In genomic region chr11:106488126-106488561, GRCm38 (mm10) we compare ENCODE assay signal across 8 mouse cellular contexts. TPM values are rescaled to one million over a fixed set of nuclear protein-coding genes. Genes with fewer than 3 reads are reported as not detected.
DNase-seq lines count a peak whose midpoint lies in the region; ATAC-seq and TF ChIP-seq lines count a peak whose summit lies in the region.

No protein-coding gene starts in this region.

- H3K4me1 ChIP-seq in forebrain, embryonic 14.5 days (ENCODE audit: control insufficient read depth, insufficient read depth, low read length), result peaks cover 4% of the 10 kb centered on the region
- H3K4me1 ChIP-seq in liver, embryonic 15.5 days (replicated peaks), result peaks cover 32% of the 10 kb centered on the region
- H3K4me1 ChIP-seq in stomach, postnatal 0 days (replicated peaks; ENCODE audit: control insufficient read depth, insufficient read depth), result no peaks in the 10 kb centered on the region

- DNase-seq in gastrocnemius, adult 18-20 months (ENCODE audit: low spot score), result peak; percentile 15
- no peak for DNase-seq in gastrocnemius, postnatal 4 days (ENCODE audit: low spot score in 2 of 2)
- no peak for DNase-seq in forebrain, embryonic 14.5 days (ENCODE audit: low spot score)
- no peak for DNase-seq in stomach, postnatal 0 days (ENCODE audit: low spot score)
- no peak for DNase-seq in cerebellum, adult 9-11 months

- H3K27me3 ChIP-seq in C2C12 (ENCODE audit: control insufficient read depth, insufficient read depth, insufficient read length), result no peaks in the 10 kb centered on the region
- no peaks in the 10 kb centered on the region for H3K27me3 ChIP-seq in forebrain, embryonic 14.5 days (replicated peaks; ENCODE audit: control insufficient read depth, insufficient read depth, low read length)
- H3K27me3 ChIP-seq in liver, embryonic 15.5 days, result no peaks in the 10 kb centered on the region
- no peaks in the 10 kb centered on the region for H3K27me3 ChIP-seq in stomach, postnatal 0 days (ENCODE audit: control insufficient read depth, insufficient read depth, low read length)

- peak overlapping the region; percentile 50 for H3ac ChIP-seq in C2C12 (ENCODE audit: control insufficient read depth, insufficient read length, low read depth)

- H3K27ac ChIP-seq in forebrain, embryonic 14.5 days (ENCODE audit: low read depth, low read length), result no peak overlapping the region
- H3K27ac ChIP-seq in liver, embryonic 15.5 days (replicated peaks), result peak overlapping the region; percentile 55
- peak overlapping the region; percentile 97 for H3K27ac ChIP-seq in stomach, postnatal 0 days (replicated peaks)

- no peak overlapping the region for H3K9ac ChIP-seq in forebrain, embryonic 14.5 days (ENCODE audit: low read length)
- H3K9ac ChIP-seq in liver, embryonic 15.5 days, result peak overlapping the region; percentile 31
- peak overlapping the region; percentile 35 for H3K9ac ChIP-seq in stomach, postnatal 0 days (ENCODE audit: low read length)

- no peaks in the 10 kb centered on the region for H3K9me3 ChIP-seq in forebrain, embryonic 14.5 days (replicated peaks; ENCODE audit: control insufficient read depth, low read length)
- no peaks in the 10 kb centered on the region for H3K9me3 ChIP-seq in liver, embryonic 15.5 days (replicated peaks)
- no peaks in the 10 kb centered on the region for H3K9me3 ChIP-seq in stomach, postnatal 0 days (ENCODE audit: control insufficient read depth, low read length)

- 14% methylated on average over 17 of the region's 17 CpGs for WGBS in forebrain, embryonic 14.5 days
- WGBS in liver, embryonic 15.5 days (ENCODE audit: insufficient replicate concordance), result 12% methylated on average over 17 of the region's 17 CpGs
- 8% methylated on average over 16 of the region's 17 CpGs for WGBS in stomach, postnatal 0 days

- peak; percentile 40; the same call in 1 of the 2 replicates for ATAC-seq in forebrain, embryonic 14.5 days
- ATAC-seq in liver, embryonic 15.5 days (ENCODE audit: insufficient read depth), result peak; percentile 36
- peak; percentile 34 for ATAC-seq in stomach, postnatal 0 days (ENCODE audit: low FRiP score, low TSS enrichment)
- no peak for ATAC-seq in cerebellum, adult (ENCODE audit: insufficient number of reproducible peaks, low FRiP score, low TSS enrichment)

- H3K36me3 ChIP-seq in C2C12 (ENCODE audit: control insufficient read depth, insufficient read depth), result no peaks in the 10 kb centered on the region
- no peaks in the 10 kb centered on the region for H3K36me3 ChIP-seq in forebrain, embryonic 14.5 days (ENCODE audit: control insufficient read depth, insufficient read depth, low read length)
- no peaks in the 10 kb centered on the region for H3K36me3 ChIP-seq in liver, embryonic 15.5 days (replicated peaks)
- H3K36me3 ChIP-seq in stomach, postnatal 0 days (ENCODE audit: control insufficient read depth, insufficient read depth, low read length), result no peaks in the 10 kb centered on the region

- peaks cover 42% of the 10 kb centered on the region for H3K79me2 ChIP-seq in C2C12 (ENCODE audit: control insufficient read depth, insufficient read depth)

- H3K79me3 ChIP-seq in C2C12 (ENCODE audit: low read depth), result peaks cover 31% of the 10 kb centered on the region

- TF ChIP-seq CTCF in C2C12 (IDR thresholded peaks at IDR 0.05; ENCODE audit: control insufficient read depth, insufficient read depth, insufficient read length), result no peak
- TF ChIP-seq CTCF in stomach, postnatal 0 days (IDR thresholded peaks at IDR 0.05; ENCODE audit: low read depth), result no peak

- peak overlapping the region; percentile 68 for H3K4me3 ChIP-seq in C2C12 (ENCODE audit: insufficient read depth, poor library complexity, severe bottlenecking)
- peak overlapping the region; percentile 92 for H3K4me3 ChIP-seq in forebrain, embryonic 14.5 days (ENCODE audit: low read depth, low read length)
- H3K4me3 ChIP-seq in liver, embryonic 15.5 days (replicated peaks), result peak overlapping the region; percentile 99
- peak overlapping the region; percentile 94 for H3K4me3 ChIP-seq in stomach, postnatal 0 days (ENCODE audit: low read depth, low read length)

- peak overlapping the region; percentile 91 for H3K4me2 ChIP-seq in forebrain, embryonic 14.5 days (ENCODE audit: low read length)
- peak overlapping the region; percentile 79 for H3K4me2 ChIP-seq in liver, embryonic 15.5 days
- peak overlapping the region; percentile 82 for H3K4me2 ChIP-seq in stomach, postnatal 0 days (replicated peaks; ENCODE audit: low read depth)

- TF ChIP-seq EP300 in stomach, postnatal 0 days (optimal IDR thresholded peaks at IDR 0.05), result no peak

TF ChIP-seq in C2C12, 6 proteins besides CTCF, POLR2A, EP300 and RAD21:
- no peak for TF ChIP-seq MAX (IDR thresholded peaks at IDR 0.05)
- no peak for TF ChIP-seq FOSL1 (IDR thresholded peaks at IDR 0.05; ENCODE audit: insufficient read depth, low read length, poor library complexity, severe bottlenecking)
- no peak for TF ChIP-seq USF1 (IDR thresholded peaks at IDR 0.05; ENCODE audit: low read depth)
- TF ChIP-seq CEBPB (IDR thresholded peaks at IDR 0.05; ENCODE audit: low read depth), result no peak
- no peak for TF ChIP-seq MYOD1 (IDR thresholded peaks at IDR 0.05; ENCODE audit: control insufficient read depth, insufficient read length, low read depth)
- no peak for TF ChIP-seq MYOG (IDR thresholded peaks at IDR 0.05; ENCODE audit: control insufficient read depth, extremely low read depth, insufficient read length)
TF ChIP-seq in C2C12: peak in this region for 0.

RNA-seq across cellular contexts. Expression of gene Ern1, which starts 0.5 kb away (rescaled TPM):
- 1 to 10 TPM; 6.6 to 9.1 TPM for total RNA-seq in gastrocnemius, adult 18-20 months (2021)
- 10 to 100 TPM in 1 of 2 experiments, 1 to 10 TPM in 1; 7.1 to 10.3 TPM for total RNA-seq in gastrocnemius, postnatal 4 days (2021)
- polyA plus RNA-seq in C2C12 (2012; fragmentation: generic; extraction: Trizol), result 6.0 TPM
- polyA plus RNA-seq in forebrain, embryonic 14.5 days (2014; fragmentation: Nextera tagmentation; extraction: Ambion mirVana), result 2.9 and 4.1 TPM in 2 replicates
- polyA plus RNA-seq in liver, embryonic 15.5 days (2015; fragmentation: Nextera tagmentation; extraction: Ambion mirVana), result 4.1 and 5.8 TPM in 2 replicates
- polyA plus RNA-seq in stomach, postnatal 0 days (2015; fragmentation: Nextera tagmentation; extraction: Ambion mirVana), result 3.0 and 3.7 TPM in 2 replicates
